Mouse (Mus musculus): ENCODE data around the gene Bscl2. TPM values are rescaled to one million over a fixed set of nuclear protein-coding genes. Genes with fewer than 3 reads are reported as not detected.

The Bscl2 gene
- polyA plus RNA-seq, 1 experiment from 2014 or later = 94.5 TPM

GRCm38 (mm10) chr19:8803879-8804660 lies 33.2 kb upstream of the Bscl2 start:
- Histone ChIP-seq H3K4me3 (ENCODE audit: low read depth, low read length) (no peak overlapping the region), H3K27me3 (ENCODE audit: control insufficient read depth, insufficient read depth, low read length) (no peaks in the 10 kb centered on the region), H3K9me3 (ENCODE audit: control insufficient read depth, low read length) (no peaks in the 10 kb centered on the region), H3K4me1 (ENCODE audit: control insufficient read depth, insufficient read depth, low read length) (peaks cover 6% of the 10 kb centered on the region; the same call in 1 of the 2 replicates), H3K4me2 (ENCODE audit: low read depth, low read length) (no peak overlapping the region), H3K27ac (ENCODE audit: low read depth, low read length) (no peak overlapping the region), H3K36me3 (ENCODE audit: control insufficient read depth, insufficient read depth, low read length) (peaks cover 11% of the 10 kb centered on the region; the same call in 1 of the 2 replicates), H3K9ac (replicated peaks; ENCODE audit: low read depth, low read length) (no peak overlapping the region)
- ATAC-seq (ENCODE audit: low read depth) = no peak
- WGBS = 93% methylated on average over 11 of the region's 11 CpGs

GRCm38 (mm10) chr19:8806810-8807209 lies 30.5 kb upstream of the Bscl2 start:
- no peak overlapping the region for H3K4me2 ChIP-seq (ENCODE audit: low read depth, low read length)
- WGBS = 98% methylated on average over 5 of the region's 5 CpGs
- H3K4me3 ChIP-seq (ENCODE audit: low read depth, low read length) = no peak overlapping the region
- no peak overlapping the region for H3K9ac ChIP-seq (replicated peaks; ENCODE audit: low read depth, low read length)
- H3K27me3 ChIP-seq (ENCODE audit: control insufficient read depth, insufficient read depth, low read length) = no peaks in the 10 kb centered on the region
- ATAC-seq (ENCODE audit: low read depth) = no peak
- H3K9me3 ChIP-seq (ENCODE audit: control insufficient read depth, low read length) = no peaks in the 10 kb centered on the region
- peaks cover 24% of the 10 kb centered on the region; the same call in 1 of the 2 replicates for H3K36me3 ChIP-seq (ENCODE audit: control insufficient read depth, insufficient read depth, low read length)
- no peak overlapping the region for H3K27ac ChIP-seq (ENCODE audit: low read depth, low read length)
- H3K4me1 ChIP-seq (ENCODE audit: control insufficient read depth, insufficient read depth, low read length) = peaks cover 6% of the 10 kb centered on the region; the same call in 1 of the 2 replicates

GRCm38 (mm10) chr19:8815812-8816211 lies 21.5 kb upstream of the Bscl2 start:
- Histone ChIP-seq H3K36me3 (ENCODE audit: control insufficient read depth, insufficient read depth, low read length) (peaks cover 29% of the 10 kb centered on the region), H3K9me3 (ENCODE audit: control insufficient read depth, low read length) (no peaks in the 10 kb centered on the region), H3K4me2 (ENCODE audit: low read depth, low read length) (0 out of 2 replicates have a peak overlapping the region, but pooled peaks have one; percentile 11), H3K9ac (replicated peaks; ENCODE audit: low read depth, low read length) (no peak overlapping the region), H3K27ac (ENCODE audit: low read depth, low read length) (no peak overlapping the region), H3K27me3 (ENCODE audit: control insufficient read depth, insufficient read depth, low read length) (no peaks in the 10 kb centered on the region), H3K4me1 (ENCODE audit: control insufficient read depth, insufficient read depth, low read length) (peaks cover 29% of the 10 kb centered on the region), H3K4me3 (ENCODE audit: low read depth, low read length) (no peak overlapping the region)
- WGBS = 63% methylated on average over 11 of the region's 11 CpGs
- no peak for ATAC-seq (ENCODE audit: low read depth)

- peaks cover 22% of the 10 kb centered on the region for H3K36me3 ChIP-seq (ENCODE audit: control insufficient read depth, insufficient read depth, low read length)
- no peak overlapping the region for H3K4me3 ChIP-seq (ENCODE audit: low read depth, low read length)
- H3K4me1 ChIP-seq (ENCODE audit: control insufficient read depth, insufficient read depth, low read length) = peaks cover 37% of the 10 kb centered on the region
- ATAC-seq (ENCODE audit: low read depth) = no peak
- H3K4me2 ChIP-seq (ENCODE audit: low read depth, low read length) = peak overlapping the region; percentile 7; the same call in 1 of the 2 replicates
- H3K27ac ChIP-seq (ENCODE audit: low read depth, low read length) = no peak overlapping the region
- H3K27me3 ChIP-seq (ENCODE audit: control insufficient read depth, insufficient read depth, low read length) = no peaks in the 10 kb centered on the region
- H3K9me3 ChIP-seq (ENCODE audit: control insufficient read depth, low read length) = no peaks in the 10 kb centered on the region
- H3K9ac ChIP-seq (replicated peaks; ENCODE audit: low read depth, low read length) = no peak overlapping the region
- WGBS = 84% methylated on average over 3 of the region's 3 CpGs
These were observed 20.3 kb upstream of the Bscl2 start for GRCm38 (mm10) chr19:8817001-8817400.

DNA sequence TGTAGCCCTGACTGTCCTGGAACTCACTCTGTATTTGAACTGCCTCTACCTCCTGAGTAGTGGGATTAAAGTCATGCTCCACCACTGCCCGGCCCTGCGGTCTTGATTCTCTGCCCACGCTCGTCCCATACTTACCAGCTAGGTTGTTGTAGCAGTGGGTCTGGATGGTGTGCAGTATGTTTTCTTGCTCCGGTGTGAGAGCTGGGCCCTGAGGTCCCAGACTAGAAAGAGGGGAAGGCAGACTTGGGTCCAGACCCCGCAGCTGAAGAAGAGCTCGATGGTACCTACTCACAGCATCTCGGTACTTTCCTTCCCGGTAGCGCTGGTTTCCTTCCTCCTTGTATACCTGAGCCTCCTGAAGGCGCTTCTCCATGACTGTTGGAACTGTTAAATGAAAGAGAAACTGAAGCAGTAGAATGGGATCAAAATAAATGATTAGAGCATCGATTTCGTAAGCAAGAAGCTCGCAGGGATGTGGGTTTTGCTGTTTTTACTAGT lies 18.9 kb upstream of the Bscl2 start:
- Histone ChIP-seq H3K4me3 (ENCODE audit: low read depth, low read length) (peak overlapping the region; percentile 99), H3K4me1 (ENCODE audit: control insufficient read depth, insufficient read depth, low read length) (peaks cover 50% of the 10 kb centered on the region)
- no peak for ATAC-seq (ENCODE audit: low read depth)

GRCm38 (mm10) chr19:8818801-8819595 lies 18.3 kb upstream of the Bscl2 start, which contains the start of gene Ttc9c:
Ttc9c (minus strand) TSS chr19:8819333.
- peaks cover 15% of the 10 kb centered on the region for H3K36me3 ChIP-seq (ENCODE audit: control insufficient read depth, insufficient read depth, low read length)
- peak within 1 kb of the TSS; percentile 98 for H3K4me2 ChIP-seq (ENCODE audit: low read depth, low read length)
- WGBS = under 1% methylated on average over 33 of the region's 33 CpGs
- H3K4me3 ChIP-seq (ENCODE audit: low read depth, low read length) = peak within 1 kb of the TSS; percentile 99
- H3K9me3 ChIP-seq (ENCODE audit: control insufficient read depth, low read length) = no peaks in the 10 kb centered on the region
- H3K27ac ChIP-seq (ENCODE audit: low read depth, low read length) = peak within 1 kb of the TSS; percentile 98
- no peaks in the 10 kb centered on the region for H3K27me3 ChIP-seq (ENCODE audit: control insufficient read depth, insufficient read depth, low read length)
- H3K4me1 ChIP-seq (ENCODE audit: control insufficient read depth, insufficient read depth, low read length) = peaks cover 50% of the 10 kb centered on the region
- H3K9ac ChIP-seq (replicated peaks; ENCODE audit: low read depth, low read length) = peak within 1 kb of the TSS; percentile 90
- ATAC-seq (ENCODE audit: low read depth) = peak; percentile 95

More for the DNA sequence above, 18.9 kb upstream of the Bscl2 start:
- peak overlapping the region; percentile 65 for H3K9ac ChIP-seq (replicated peaks; ENCODE audit: low read depth, low read length)
- peak overlapping the region; percentile 98 for H3K4me2 ChIP-seq (ENCODE audit: low read depth, low read length)
- WGBS = 38% methylated on average over 14 of the region's 14 CpGs
- no peaks in the 10 kb centered on the region for H3K9me3 ChIP-seq (ENCODE audit: control insufficient read depth, low read length)
- H3K27ac ChIP-seq (ENCODE audit: low read depth, low read length) = peak overlapping the region; percentile 98
- peaks cover 14% of the 10 kb centered on the region for H3K36me3 ChIP-seq (ENCODE audit: control insufficient read depth, insufficient read depth, low read length)
- H3K27me3 ChIP-seq (ENCODE audit: control insufficient read depth, insufficient read depth, low read length) = no peaks in the 10 kb centered on the region

GRCm38 (mm10) chr19:8819596-8820423 lies 17.5 kb upstream of the Bscl2 start, which contains the start of gene Hnrnpul2:
Hnrnpul2 (plus strand) TSS chr19:8820010.
- peak; percentile 97 for ATAC-seq (ENCODE audit: low read depth)
- H3K9ac ChIP-seq (replicated peaks; ENCODE audit: low read depth, low read length) = peak within 1 kb of the TSS; percentile 90
- no peaks in the 10 kb centered on the region for H3K27me3 ChIP-seq (ENCODE audit: control insufficient read depth, insufficient read depth, low read length)
- peaks cover 50% of the 10 kb centered on the region for H3K4me1 ChIP-seq (ENCODE audit: control insufficient read depth, insufficient read depth, low read length)
- H3K36me3 ChIP-seq (ENCODE audit: control insufficient read depth, insufficient read depth, low read length) = peaks cover 18% of the 10 kb centered on the region
- peak within 1 kb of the TSS; percentile 99 for H3K4me3 ChIP-seq (ENCODE audit: low read depth, low read length)
- peak within 1 kb of the TSS; percentile 98 for H3K4me2 ChIP-seq (ENCODE audit: low read depth, low read length)
- peak within 1 kb of the TSS; percentile 98 for H3K27ac ChIP-seq (ENCODE audit: low read depth, low read length)
- WGBS = under 1% methylated on average over 81 of the region's 83 CpGs
- no peaks in the 10 kb centered on the region for H3K9me3 ChIP-seq (ENCODE audit: control insufficient read depth, low read length)

DNA sequence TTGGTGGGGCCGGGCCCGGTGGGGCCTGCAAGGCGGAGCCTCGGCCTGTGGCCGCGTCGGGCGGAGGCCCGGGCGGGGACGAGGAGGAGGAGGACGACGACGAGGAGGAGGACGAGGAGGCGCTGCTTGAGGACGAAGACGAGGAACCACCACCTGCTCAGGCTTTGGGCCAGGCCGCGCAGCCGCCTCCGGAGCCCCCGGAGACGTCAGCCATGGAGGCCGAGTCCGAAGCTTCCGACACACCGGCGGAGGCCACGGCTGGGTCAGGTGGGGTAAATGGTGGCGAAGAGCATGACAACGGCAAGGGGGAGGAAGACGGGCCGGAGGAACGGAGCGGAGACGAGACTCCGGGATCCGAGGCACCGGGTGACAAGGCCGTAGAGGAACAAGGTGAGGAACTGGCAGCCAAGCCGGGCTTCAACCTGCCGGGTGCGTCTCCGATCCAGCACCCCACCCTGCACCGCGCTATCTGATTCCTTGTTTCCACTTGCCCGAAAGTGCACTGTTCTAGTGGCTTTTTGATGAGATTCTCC lies 16.8 kb upstream of the Bscl2 start:
- Histone ChIP-seq H3K36me3 (ENCODE audit: control insufficient read depth, insufficient read depth, low read length) (peaks cover 19% of the 10 kb centered on the region), H3K4me3 (ENCODE audit: low read depth, low read length) (peak overlapping the region; percentile 99), H3K27ac (ENCODE audit: low read depth, low read length) (peak overlapping the region; percentile 98), H3K4me2 (ENCODE audit: low read depth, low read length) (peak overlapping the region; percentile 98), H3K4me1 (ENCODE audit: control insufficient read depth, insufficient read depth, low read length) (peaks cover 46% of the 10 kb centered on the region), H3K27me3 (ENCODE audit: control insufficient read depth, insufficient read depth, low read length) (no peaks in the 10 kb centered on the region), H3K9ac (replicated peaks; ENCODE audit: low read depth, low read length) (peak overlapping the region; percentile 90), H3K9me3 (ENCODE audit: control insufficient read depth, low read length) (no peaks in the 10 kb centered on the region)
- ATAC-seq (ENCODE audit: low read depth) = peak; percentile 39
- under 1% methylated on average over 44 of the region's 48 CpGs for WGBS
